Mouse (Mus musculus) forebrain, embryonic 15.5 days (tissue): Measurements from ENCODE around the gene Set. TPM values are rescaled to one million over a fixed set of nuclear protein-coding genes. Genes with fewer than 3 reads are reported as not detected.
A peak's percentile ranks its signal among the peaks of the same experiment; 100 is the strongest.

ENCODE experiments used
- ATAC-seq: fragments of 200-750 bp; cut with Nextera tagmentation; replicated peaks from 2 replicates; pipeline ENCODE4 v1.8.0; 2017; ENCODE audit warnings: mild to moderate bottlenecking, moderate TSS enrichment, moderate library complexity
- H3K27ac ChIP-seq: fragments of 300-500 bp; sonication (generic); replicated peaks from 2 replicates; pipeline ENCODE4 v1.5.1; 2015; ENCODE audit warnings: mild to moderate bottlenecking, inconsistent platforms
- H3K27me3 ChIP-seq: fragments of 300-500 bp; sonication (generic); 2 replicates; pipeline ENCODE4 v1.6.1; 2015; ENCODE audit warnings: inconsistent platforms
- H3K36me3 ChIP-seq: fragments of 300-500 bp; sonication (generic); 2 replicates; pipeline ENCODE4 v1.6.1; 2015; ENCODE audit warnings: mild to moderate bottlenecking, inconsistent platforms
- H3K4me1 ChIP-seq: fragments of 300-500 bp; sonication (generic); 2 replicates; pipeline ENCODE4 v1.6.1; 2015; ENCODE audit warnings: inconsistent platforms
- H3K4me2 ChIP-seq: fragments of 300-500 bp; sonication (generic); replicated peaks from 2 replicates; pipeline ENCODE4 v1.6.1; 2015; ENCODE audit warnings: mild to moderate bottlenecking, inconsistent platforms
- H3K4me3 ChIP-seq: fragments of 300-500 bp; sonication (generic); 2 replicates; pipeline ENCODE4 v1.5.1; 2015; ENCODE audit warnings: mild to moderate bottlenecking, inconsistent platforms
- H3K9ac ChIP-seq: fragments of 300-500 bp; sonication (generic); replicated peaks from 2 replicates; pipeline ENCODE4 v1.6.1; 2015; ENCODE audit warnings: mild to moderate bottlenecking, inconsistent platforms
- H3K9me3 ChIP-seq: fragments of 300-500 bp; sonication (generic); 2 replicates; pipeline ENCODE4 v1.6.1; 2016; ENCODE audit warnings: inconsistent platforms
- WGBS: fragments of 180-500 bp; shearing (Covaris S2); methylation state at CpG from one replicate; pipeline ENCODE4 v1.1.7; 2015; ENCODE audit warnings: mixed read lengths; 5-methylcytosine and 5-hydroxymethylcytosine counted together
- polyA plus RNA-seq: library from polyadenylated mRNA; unstranded; fragments of >200 nt; fragmentation: Nextera tagmentation; extraction: Ambion mirVana; gene quantifications from 2 replicates; pipeline ENCODE4 v1.2.1, GENCODE M21; 2015

Gene Set
- polyA plus RNA-seq, 1 experiment from 2014 or later, result 445 TPM

- Histone ChIP-seq H3K9me3 (no peaks in the 10 kb centered on the region), H3K4me2 (peak overlapping the region; percentile 97), H3K36me3 (no peaks in the 10 kb centered on the region; the same call in 1 of the 2 replicates), H3K4me1 (peaks cover 46% of the 10 kb centered on the region), H3K27ac (peak overlapping the region; percentile 73), H3K9ac (peak overlapping the region; percentile 57), H3K4me3 (peak overlapping the region; percentile 60), H3K27me3 (no peaks in the 10 kb centered on the region)
- 2% methylated on average over 8 of the region's 8 CpGs for WGBS
- no peak for ATAC-seq
Measured at GRCm38 (mm10) chr2:30063235-30063634, 6.1 kb downstream of the Set start.

- no peak overlapping the region for H3K4me3 ChIP-seq
- no peaks in the 10 kb centered on the region for H3K27me3 ChIP-seq
- H3K4me1 ChIP-seq, result peaks cover 51% of the 10 kb centered on the region
- peak overlapping the region; percentile 97 for H3K4me2 ChIP-seq
- H3K9ac ChIP-seq, result no peak overlapping the region
- ATAC-seq, result no peak
- H3K27ac ChIP-seq, result no peak overlapping the region
- WGBS, result 3% methylated on average over 3 of the region's 3 CpGs
- no peaks in the 10 kb centered on the region for H3K9me3 ChIP-seq
- H3K36me3 ChIP-seq, result peaks cover 4% of the 10 kb centered on the region
Measured at GRCm38 (mm10) chr2:30063791-30064190, 6.6 kb downstream of the Set start.

- no peak overlapping the region for H3K4me3 ChIP-seq
- no peak for ATAC-seq
- 49% methylated on average over 3 of the region's 3 CpGs for WGBS
Measured at GRCm38 (mm10) chr2:30064298-30064697, 7.1 kb downstream of the Set start.

GRCm38 (mm10) chr2:30066046-30066901, 9.1 kb downstream of the Set start:
- peak overlapping the region; percentile 74 for H3K4me2 ChIP-seq
- peak overlapping the region; percentile 97 for H3K4me3 ChIP-seq
- H3K27ac ChIP-seq, result peak overlapping the region; percentile 99
- peak overlapping the region; percentile 98 for H3K9ac ChIP-seq
- no peaks in the 10 kb centered on the region for H3K9me3 ChIP-seq
- 1% methylated on average over 46 of the region's 101 CpGs for WGBS
- peaks cover 48% of the 10 kb centered on the region for H3K4me1 ChIP-seq
- H3K27me3 ChIP-seq, result no peaks in the 10 kb centered on the region
- H3K36me3 ChIP-seq, result peaks cover 23% of the 10 kb centered on the region
- ATAC-seq, result peak; percentile 94

More at GRCm38 (mm10) chr2:30064298-30064697, 7.1 kb downstream of the Set start:
- H3K4me2 ChIP-seq, result 0 out of 2 replicates have a peak overlapping the region, but pooled peaks have one; percentile 97
- no peaks in the 10 kb centered on the region for H3K27me3 ChIP-seq
- no peak overlapping the region for H3K9ac ChIP-seq
- H3K36me3 ChIP-seq, result peaks cover 9% of the 10 kb centered on the region
- H3K4me1 ChIP-seq, result peaks cover 51% of the 10 kb centered on the region
- no peaks in the 10 kb centered on the region for H3K9me3 ChIP-seq
- no peak overlapping the region for H3K27ac ChIP-seq

GRCm38 (mm10) chr2:30067031-30067888, 10.1 kb downstream of the Set start:
- Histone ChIP-seq H3K27ac (peak overlapping the region; percentile 99), H3K4me3 (peak overlapping the region; percentile 97), H3K27me3 (no peaks in the 10 kb centered on the region), H3K4me1 (peaks cover 38% of the 10 kb centered on the region), H3K9ac (peak overlapping the region; percentile 98), H3K4me2 (peak overlapping the region; percentile 68), H3K36me3 (peaks cover 26% of the 10 kb centered on the region), H3K9me3 (no peaks in the 10 kb centered on the region)
- under 1% methylated on average over 61 of the region's 69 CpGs for WGBS
- peak; percentile 48 for ATAC-seq

- no peak for ATAC-seq
- Histone ChIP-seq H3K9ac (peak overlapping the region; percentile 98), H3K4me1 (peaks cover 31% of the 10 kb centered on the region), H3K4me3 (peak overlapping the region; percentile 97), H3K27me3 (no peaks in the 10 kb centered on the region), H3K9me3 (no peaks in the 10 kb centered on the region), H3K36me3 (peaks cover 32% of the 10 kb centered on the region), H3K4me2 (peak overlapping the region; percentile 68), H3K27ac (no peak overlapping the region)
- 9% methylated on average over 7 of the region's 7 CpGs for WGBS
Measured at GRCm38 (mm10) chr2:30067962-30068361, 10.8 kb downstream of the Set start.

- H3K36me3 ChIP-seq, result peaks cover 34% of the 10 kb centered on the region
- WGBS, result 67% methylated on average over 7 of the region's 7 CpGs
- no peaks in the 10 kb centered on the region for H3K9me3 ChIP-seq
- H3K27me3 ChIP-seq, result no peaks in the 10 kb centered on the region
- H3K4me2 ChIP-seq, result no peak overlapping the region
- no peak overlapping the region for H3K9ac ChIP-seq
- H3K4me3 ChIP-seq, result no peak overlapping the region
- no peak overlapping the region for H3K27ac ChIP-seq
- peaks cover 17% of the 10 kb centered on the region for H3K4me1 ChIP-seq
- ATAC-seq, result no peak
Measured at GRCm38 (mm10) chr2:30072875-30073274, 15.7 kb downstream of the Set start.

GRCm38 (mm10) chr2:30073285-30073684, 16.1 kb downstream of the Set start:
- no peak for ATAC-seq
- no peak overlapping the region for H3K4me3 ChIP-seq
- H3K27me3 ChIP-seq, result no peaks in the 10 kb centered on the region
- H3K9ac ChIP-seq, result no peak overlapping the region
- WGBS, result 79% methylated on average over 3 of the region's 3 CpGs
- H3K27ac ChIP-seq, result no peak overlapping the region
- no peak overlapping the region for H3K4me2 ChIP-seq
- peaks cover 34% of the 10 kb centered on the region for H3K36me3 ChIP-seq
- H3K4me1 ChIP-seq, result peaks cover 17% of the 10 kb centered on the region
- no peaks in the 10 kb centered on the region for H3K9me3 ChIP-seq

GRCm38 (mm10) chr2:30075625-30076024, 18.4 kb downstream of the Set start:
- no peaks in the 10 kb centered on the region for H3K27me3 ChIP-seq
- H3K4me3 ChIP-seq, result no peak overlapping the region
- 94% methylated on average over 3 of the region's 3 CpGs for WGBS
- H3K9ac ChIP-seq, result no peak overlapping the region
- no peak overlapping the region for H3K27ac ChIP-seq
- ATAC-seq, result no peak
- H3K4me2 ChIP-seq, result no peak overlapping the region
- H3K4me1 ChIP-seq, result peaks cover 14% of the 10 kb centered on the region
- H3K36me3 ChIP-seq, result peaks cover 13% of the 10 kb centered on the region
- no peaks in the 10 kb centered on the region for H3K9me3 ChIP-seq

- Histone ChIP-seq H3K4me1 (peaks cover 14% of the 10 kb centered on the region), H3K9me3 (no peaks in the 10 kb centered on the region), H3K4me3 (no peak overlapping the region), H3K4me2 (no peak overlapping the region), H3K36me3 (peaks cover 11% of the 10 kb centered on the region), H3K27me3 (no peaks in the 10 kb centered on the region), H3K27ac (no peak overlapping the region), H3K9ac (no peak overlapping the region)
- ATAC-seq, result no peak
- WGBS, result 90% methylated on average over 9 of the region's 9 CpGs
Measured at GRCm38 (mm10) chr2:30076439-30076838, 19.3 kb downstream of the Set start.

- 64% methylated on average over 6 of the region's 6 CpGs for WGBS
- Histone ChIP-seq H3K27me3 (no peaks in the 10 kb centered on the region), H3K9me3 (no peaks in the 10 kb centered on the region), H3K27ac (no peak overlapping the region), H3K36me3 (peaks cover 9% of the 10 kb centered on the region), H3K4me2 (peak overlapping the region; percentile 94), H3K4me3 (peak overlapping the region; percentile 44), H3K9ac (peak overlapping the region; percentile 29), H3K4me1 (peaks cover 14% of the 10 kb centered on the region)
- ATAC-seq, result peak; percentile 5; the same call in 1 of the 2 replicates
Measured at GRCm38 (mm10) chr2:30076959-30077358, 19.8 kb downstream of the Set start.
